Mouse (Mus musculus) forebrain, embryonic 14.5 days (tissue): ENCODE results near the gene Pheta2. TPM values are rescaled to one million over a fixed set of nuclear protein-coding genes. Genes with fewer than 3 reads are reported as not detected.

Experiments
- ATAC-seq: fragments of 200-750 bp; cut with Nextera tagmentation; 2 replicates; pipeline ENCODE4 v1.8.0; 2017; ENCODE audit warnings: mild to moderate bottlenecking, moderate library complexity
- DNase-seq: peaks from one replicate; pipeline ENCODE4 v3.0.0-alpha.2; 2015; ENCODE audit warnings: low spot score
- H3K27ac ChIP-seq: fragments of 300-500 bp; sonication (generic); 2 replicates; pipeline ENCODE4 v1.5.1; 2014; ENCODE audit warnings: low read depth, mild to moderate bottlenecking, control low read depth, low read length, moderate library complexity
- H3K27me3 ChIP-seq: fragments of 300-500 bp; sonication (generic); replicated peaks from 2 replicates; pipeline ENCODE4 v1.6.1; 2014; ENCODE audit warnings: low read length, control low read depth, mixed read lengths; ENCODE audit not compliant: control insufficient read depth, insufficient read depth
- H3K36me3 ChIP-seq: fragments of 300-500 bp; sonication (generic); 2 replicates; pipeline ENCODE4 v1.6.1; 2014; ENCODE audit warnings: low read length, control low read depth; ENCODE audit not compliant: control insufficient read depth, insufficient read depth
- H3K4me1 ChIP-seq: fragments of 300-500 bp; sonication (generic); 2 replicates; pipeline ENCODE4 v1.6.1; 2014; ENCODE audit warnings: antibody characterized with exemption, low read length, control low read depth; ENCODE audit not compliant: control insufficient read depth, insufficient read depth
- H3K4me2 ChIP-seq: fragments of 300-500 bp; sonication (generic); 2 replicates; pipeline ENCODE4 v1.6.1; 2014; ENCODE audit warnings: mild to moderate bottlenecking, control low read depth, low read length
- H3K4me3 ChIP-seq: fragments of 300-500 bp; sonication (generic); 2 replicates; pipeline ENCODE4 v1.5.1; 2014; ENCODE audit warnings: low read depth, low read length, control low read depth
- H3K9ac ChIP-seq: fragments of 300-500 bp; sonication (generic); 2 replicates; pipeline ENCODE4 v1.6.1; 2014; ENCODE audit warnings: mild to moderate bottlenecking, low read length, control low read depth, moderate library complexity
- H3K9me3 ChIP-seq: fragments of 300-500 bp; sonication (generic); replicated peaks from 2 replicates; pipeline ENCODE4 v1.6.1; 2016; ENCODE audit warnings: low read length, control low read depth, mixed read lengths; ENCODE audit not compliant: control insufficient read depth
- WGBS: fragments of 180-500 bp; shearing (Covaris S2); extraction: QIAGEN DNeasy Blood & Tissue Kit; methylation state at CpG from one replicate; pipeline ENCODE4 v1.1.7; 2014; 5-methylcytosine and 5-hydroxymethylcytosine counted together
- polyA plus RNA-seq: library from polyadenylated mRNA; unstranded; fragments of >200 nt; fragmentation: Nextera tagmentation; extraction: Ambion mirVana; gene quantifications from 2 replicates; pipeline ENCODE4 v1.2.1, GENCODE M21; 2014

Pheta2 gene
- polyA plus RNA-seq, 1 experiment from 2014 or later: 0.63 TPM

DNA sequence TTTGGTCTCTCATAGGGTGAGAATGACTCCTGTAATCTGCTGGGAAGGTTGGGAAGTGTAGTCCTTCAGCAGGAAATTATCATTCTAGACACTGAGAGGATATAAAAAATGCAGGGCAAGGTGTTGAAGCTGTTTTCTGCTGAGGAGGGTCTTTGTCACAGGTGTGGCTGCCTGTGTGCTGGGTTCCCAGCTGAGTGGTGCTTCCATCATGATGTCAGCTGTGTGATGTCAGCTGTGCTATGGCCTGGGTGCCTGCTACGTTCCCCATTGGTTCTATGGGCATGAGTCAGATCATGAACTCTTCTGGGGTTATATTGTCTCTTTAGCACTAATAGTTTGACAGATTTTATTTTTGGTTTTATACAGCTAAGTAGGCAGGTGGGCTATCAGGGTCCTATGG, 30.1 kb downstream of the Pheta2 start:
- WGBS: 74% methylated on average over 1 of the region's 1 CpGs
- Histone ChIP-seq H3K27ac (no peak overlapping the region), H3K4me2 (no peak overlapping the region), H3K4me1 (no peaks in the 10 kb centered on the region), H3K36me3 (no peaks in the 10 kb centered on the region), H3K27me3 (no peaks in the 10 kb centered on the region), H3K9me3 (no peaks in the 10 kb centered on the region), H3K9ac (no peak overlapping the region), H3K4me3 (no peak overlapping the region)
- ATAC-seq: no peak
- no peak for DNase-seq

DNA sequence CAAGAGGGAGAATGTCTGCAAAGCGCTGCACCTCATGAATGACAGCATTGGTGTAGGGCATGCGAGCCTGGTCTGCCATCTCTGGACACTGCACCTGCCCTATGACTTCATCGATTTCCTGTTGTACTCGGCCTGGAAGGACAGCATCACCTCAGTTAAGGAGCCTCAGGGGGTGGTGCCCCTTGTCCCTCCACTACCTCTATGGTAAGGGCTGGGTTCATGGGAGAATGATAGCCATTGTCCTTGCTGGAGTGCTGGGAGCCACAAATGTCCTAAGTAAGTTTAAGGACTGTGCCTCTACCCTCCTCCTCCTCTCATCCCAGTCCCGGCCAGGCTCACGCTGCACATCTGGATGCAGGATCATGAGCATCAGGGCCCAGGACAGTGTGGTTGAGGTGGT, 33.7 kb downstream of the Pheta2 start:
- Histone ChIP-seq H3K9ac (no peak overlapping the region), H3K4me1 (peaks cover 10% of the 10 kb centered on the region; the same call in 1 of the 2 replicates), H3K27me3 (no peaks in the 10 kb centered on the region), H3K9me3 (no peaks in the 10 kb centered on the region), H3K4me3 (no peak overlapping the region), H3K27ac (no peak overlapping the region), H3K4me2 (no peak overlapping the region), H3K36me3 (no peaks in the 10 kb centered on the region)
- 92% methylated on average over 6 of the region's 6 CpGs for WGBS
- no peak for ATAC-seq
- no peak for DNase-seq

DNA sequence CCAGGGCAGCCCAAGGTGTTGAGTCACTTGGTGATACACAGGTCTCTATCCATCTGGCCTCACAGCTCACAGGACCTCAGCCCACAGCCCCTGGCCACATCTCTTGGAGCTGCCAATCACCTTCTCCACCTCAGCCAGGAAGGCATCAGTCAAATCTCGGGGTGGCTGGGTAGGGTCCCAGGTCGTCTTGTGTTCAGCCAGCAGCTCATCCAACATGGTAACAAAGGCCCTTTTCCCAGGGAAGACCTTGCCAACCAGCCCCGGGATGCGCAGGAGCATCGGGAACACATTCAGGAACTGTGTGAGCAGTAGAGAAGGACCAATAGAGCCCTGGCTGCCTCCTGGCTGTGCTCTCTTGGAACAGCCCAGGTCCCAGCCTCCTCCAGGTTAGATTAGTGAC, 34.2 kb downstream of the Pheta2 start:
- no peak overlapping the region for H3K4me3 ChIP-seq
- H3K36me3 ChIP-seq: no peaks in the 10 kb centered on the region
- WGBS: 89% methylated on average over 5 of the region's 5 CpGs
- peaks cover 10% of the 10 kb centered on the region; the same call in 1 of the 2 replicates for H3K4me1 ChIP-seq
- H3K27me3 ChIP-seq: no peaks in the 10 kb centered on the region
- H3K9ac ChIP-seq: no peak overlapping the region
- no peak overlapping the region for H3K4me2 ChIP-seq
- no peak for DNase-seq
- no peak overlapping the region for H3K27ac ChIP-seq
- H3K9me3 ChIP-seq: no peaks in the 10 kb centered on the region
- ATAC-seq: no peak

- Histone ChIP-seq H3K9ac (no peak overlapping the region), H3K9me3 (no peaks in the 10 kb centered on the region), H3K4me2 (no peak overlapping the region), H3K4me1 (peaks cover 10% of the 10 kb centered on the region; the same call in 1 of the 2 replicates), H3K27ac (no peak overlapping the region), H3K27me3 (no peaks in the 10 kb centered on the region), H3K36me3 (no peaks in the 10 kb centered on the region), H3K4me3 (no peak overlapping the region)
- 83% methylated on average over 5 of the region's 5 CpGs for WGBS
- no peak for DNase-seq
- ATAC-seq: no peak
Measured at GRCm38 (mm10) chr15:82374437-82374836, 35.7 kb downstream of the Pheta2 start.

DNA sequence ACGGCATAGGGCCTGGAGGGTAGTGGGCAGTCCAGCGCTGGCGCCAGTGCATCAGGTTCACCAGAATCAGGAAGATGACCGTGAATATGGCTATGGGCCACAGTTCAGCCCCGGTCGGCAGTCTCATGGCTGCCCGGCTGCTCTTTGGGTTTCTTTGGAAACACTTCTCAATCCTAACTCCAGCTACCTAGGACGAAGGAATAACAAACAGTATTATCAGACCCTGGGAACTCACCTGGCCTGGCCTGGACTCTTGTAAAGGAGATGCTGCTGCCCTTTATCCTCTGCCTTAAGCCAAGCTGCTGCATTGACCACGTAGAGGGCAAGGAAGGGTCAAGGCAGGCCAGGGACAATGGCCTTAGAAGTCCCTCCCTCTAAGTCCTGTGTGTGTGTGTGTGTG, 37.1 kb downstream of the Pheta2 start:
- ATAC-seq: no peak
- WGBS: 89% methylated on average over 9 of the region's 9 CpGs

GRCm38 (mm10) chr15:82376393-82377138, 37.8 kb downstream of the Pheta2 start:
- no peak overlapping the region for H3K4me2 ChIP-seq
- H3K4me3 ChIP-seq: no peak overlapping the region
- H3K9me3 ChIP-seq: no peaks in the 10 kb centered on the region
- 44% methylated on average over 17 of the region's 17 CpGs for WGBS
- H3K27me3 ChIP-seq: no peaks in the 10 kb centered on the region
- DNase-seq (peak; percentile 72), ATAC-seq (no peak)
- peak overlapping the region; percentile 52; the same call in 1 of the 2 replicates for H3K27ac ChIP-seq
- no peaks in the 10 kb centered on the region for H3K36me3 ChIP-seq
- peaks cover 15% of the 10 kb centered on the region for H3K4me1 ChIP-seq
- peak overlapping the region; percentile 18; the same call in 1 of the 2 replicates for H3K9ac ChIP-seq

More for the DNA sequence above, 37.1 kb downstream of the Pheta2 start:
- Histone ChIP-seq H3K4me3 (no peak overlapping the region), H3K27me3 (no peaks in the 10 kb centered on the region), H3K4me1 (peaks cover 14% of the 10 kb centered on the region), H3K4me2 (no peak overlapping the region), H3K36me3 (no peaks in the 10 kb centered on the region), H3K9me3 (no peaks in the 10 kb centered on the region), H3K9ac (no peak overlapping the region), H3K27ac (no peak overlapping the region; the same call in 1 of the 2 replicates)
- no peak for DNase-seq

GRCm38 (mm10) chr15:82377701-82378100, 39.0 kb downstream of the Pheta2 start:
- no peak for ATAC-seq
- Histone ChIP-seq H3K9me3 (no peaks in the 10 kb centered on the region), H3K27me3 (no peaks in the 10 kb centered on the region), H3K4me3 (no peak overlapping the region), H3K4me1 (peaks cover 15% of the 10 kb centered on the region), H3K36me3 (no peaks in the 10 kb centered on the region), H3K4me2 (no peak overlapping the region), H3K9ac (no peak overlapping the region), H3K27ac (no peak overlapping the region)
- 89% methylated on average over 5 of the region's 5 CpGs for WGBS
- DNase-seq: no peak

DNA sequence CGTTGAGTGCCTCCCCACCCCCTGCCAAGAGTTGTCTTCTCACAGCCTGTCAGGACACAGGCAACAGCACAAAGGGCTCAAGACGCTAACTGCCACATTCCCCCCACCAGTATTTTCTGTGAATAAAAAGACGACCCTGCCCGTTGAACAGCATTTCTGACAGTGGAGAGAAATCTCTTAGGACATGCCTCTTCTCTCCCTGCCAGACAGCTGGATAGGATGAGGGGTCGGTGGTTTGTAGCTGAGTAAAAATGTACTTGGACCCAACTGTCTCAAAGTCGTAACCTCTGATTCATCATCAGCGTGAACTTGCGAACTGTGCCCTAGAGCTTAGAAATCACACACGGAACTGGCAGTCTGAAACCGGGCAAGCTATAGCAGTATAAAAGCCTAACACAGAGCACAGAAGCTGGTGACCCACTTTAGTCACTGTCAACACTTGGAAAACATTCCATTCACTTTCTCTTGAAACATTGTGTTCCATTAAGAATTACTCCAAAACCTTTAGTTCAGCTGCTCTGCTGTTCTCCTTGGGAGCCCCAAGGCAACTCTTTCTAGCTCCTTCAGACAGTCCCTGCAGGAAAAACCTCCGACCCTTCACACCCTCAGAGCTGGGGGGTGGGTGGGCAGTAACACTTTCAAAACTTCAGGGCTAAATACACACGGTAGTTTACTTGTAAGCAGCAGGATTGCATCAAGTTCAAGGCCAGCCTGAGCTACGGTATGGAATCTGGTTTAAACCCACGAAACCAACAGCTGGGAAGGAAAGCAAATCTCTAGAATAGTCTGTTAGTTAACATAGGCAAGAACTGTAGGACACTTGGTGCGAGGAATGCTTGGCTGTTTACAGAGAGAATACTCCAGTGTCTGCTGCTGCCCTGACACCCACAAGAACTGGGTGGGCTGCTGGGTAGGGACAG, 39.8 kb downstream of the Pheta2 start:
- peaks cover 15% of the 10 kb centered on the region for H3K4me1 ChIP-seq
- no peak for DNase-seq
- 61% methylated on average over 15 of the region's 15 CpGs for WGBS
- H3K36me3 ChIP-seq: no peaks in the 10 kb centered on the region
- H3K4me2 ChIP-seq: no peak overlapping the region
- H3K27me3 ChIP-seq: no peaks in the 10 kb centered on the region
- H3K9me3 ChIP-seq: no peaks in the 10 kb centered on the region
- no peak overlapping the region for H3K27ac ChIP-seq
- no peak overlapping the region for H3K9ac ChIP-seq
- ATAC-seq: no peak
- no peak overlapping the region for H3K4me3 ChIP-seq
